Mouse (Mus musculus) lung, postnatal 10 days (tissue): ENCODE data around the gene Prm1.
"Not testable (repeated sequence)": the region's sequence is repeated elsewhere in the genome, so short reads cannot be mapped to it uniquely, and the experiment has no call there.

Experiments
- DNase-seq: peaks from one replicate; pipeline ENCODE4 v3.0.0; 2021

The Prm1 gene

GRCm38 (mm10) chr16:10805789-10806527, at the start of gene Prm1:
Gene Prm1, minus strand, starts transcription at chr16:10805839.
- DNase-seq = no peak

DNA sequence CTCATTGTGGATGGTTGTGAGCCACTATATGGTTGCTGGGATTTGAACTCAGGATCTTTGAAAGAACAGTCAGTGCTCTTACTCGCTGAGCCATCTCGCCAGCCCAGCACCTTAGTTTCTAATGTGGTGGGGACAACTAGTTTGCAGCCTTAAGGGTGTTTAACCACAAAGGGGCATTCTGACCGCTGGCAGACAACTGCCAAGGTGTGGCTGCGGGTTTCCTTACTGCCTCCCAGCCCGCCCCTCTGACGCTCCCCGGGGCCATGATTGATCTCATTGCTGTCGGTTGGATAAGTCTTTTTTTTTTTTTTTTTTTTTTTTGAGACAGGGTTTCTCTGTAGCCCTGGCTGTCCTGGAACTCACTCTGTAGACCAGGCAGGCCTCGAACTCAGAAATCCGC, 46.6 kb upstream of the Prm1 start:
- not testable (repeated sequence) for DNase-seq

DNA sequence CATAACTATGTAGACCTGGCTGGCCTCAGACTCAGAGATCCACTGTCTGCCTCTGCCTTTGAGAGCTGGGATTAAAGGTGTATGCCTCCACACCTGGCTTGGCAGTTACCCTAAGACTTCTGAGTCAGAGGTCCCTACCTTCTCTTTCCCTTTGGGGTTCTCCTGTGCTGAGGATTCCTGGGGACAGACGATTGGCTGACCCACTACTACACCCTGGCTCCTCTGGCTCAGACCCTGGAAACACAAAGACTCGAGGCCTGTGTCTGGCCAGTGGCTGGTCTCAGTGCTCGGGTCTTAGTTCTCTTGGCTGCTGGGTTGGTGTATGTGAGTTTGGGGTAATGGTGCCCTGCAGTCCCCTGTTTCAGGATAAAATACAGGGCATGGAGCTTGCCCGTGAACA, 45.3 kb upstream of the Prm1 start:
- DNase-seq = no peak

DNA sequence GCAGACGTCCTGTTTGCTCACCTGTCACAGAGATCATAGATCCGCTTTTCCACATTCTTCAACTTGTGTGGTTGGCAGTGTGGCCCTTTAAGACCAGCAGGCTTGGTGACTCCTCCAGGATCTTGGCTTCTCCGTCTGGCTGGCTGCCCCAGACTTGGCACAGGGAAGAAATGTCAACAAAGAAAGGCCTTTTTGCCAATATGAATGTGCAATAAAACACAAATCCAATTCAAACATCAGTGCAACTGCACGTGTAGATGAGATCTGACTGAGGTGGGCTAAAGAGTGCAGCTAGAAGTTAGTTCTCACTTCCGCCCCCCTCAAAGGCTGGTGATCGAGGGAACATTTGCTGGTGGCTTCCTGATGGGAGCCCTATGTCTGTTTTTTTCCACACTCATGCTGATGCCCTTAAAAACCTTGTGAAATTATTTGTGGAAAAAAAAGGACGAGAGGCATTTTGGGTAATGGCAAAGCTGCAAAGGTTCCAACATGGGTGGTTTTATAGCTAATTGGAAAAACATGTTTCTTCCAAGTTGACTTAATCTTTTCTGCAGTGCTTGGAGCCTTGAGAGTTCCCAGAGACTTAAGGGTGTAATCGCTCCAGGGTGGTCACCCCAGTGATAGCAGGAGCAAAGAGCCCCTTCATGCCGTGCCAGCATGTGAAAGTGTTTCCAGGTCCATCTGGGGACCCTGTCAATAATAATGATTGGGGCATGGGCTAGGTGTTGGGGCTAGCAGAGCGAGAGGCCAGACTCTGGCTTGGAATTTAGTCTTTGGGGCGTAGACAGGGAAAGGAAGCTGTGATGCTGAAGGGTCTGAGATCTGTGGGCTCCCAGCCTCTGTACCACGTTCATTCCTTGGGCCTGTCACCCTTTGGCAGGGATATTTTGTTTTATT, 44.6 kb upstream of the Prm1 start:
- DNase-seq = peak; percentile 88

DNA sequence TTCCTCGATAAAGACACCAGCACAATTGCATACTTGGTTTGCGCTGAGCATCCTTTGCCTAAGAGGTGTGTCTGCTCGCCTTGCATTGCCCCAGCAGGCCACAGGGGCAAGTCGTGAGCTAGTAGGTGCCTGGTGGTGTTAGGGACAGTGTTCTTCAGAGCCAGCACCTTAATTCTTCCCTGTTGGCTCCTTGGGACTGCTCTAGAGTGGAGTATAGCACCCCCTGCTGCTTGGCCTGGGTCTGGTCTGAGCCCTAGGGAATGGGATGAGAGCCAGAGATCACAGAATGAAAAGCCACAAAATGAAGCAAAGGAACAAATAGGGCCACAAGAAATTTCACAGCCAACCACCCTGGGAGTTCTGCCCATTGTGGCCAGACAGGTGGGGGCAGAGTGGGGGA, 40.9 kb upstream of the Prm1 start:
- DNase-seq = peak; percentile 88

DNA sequence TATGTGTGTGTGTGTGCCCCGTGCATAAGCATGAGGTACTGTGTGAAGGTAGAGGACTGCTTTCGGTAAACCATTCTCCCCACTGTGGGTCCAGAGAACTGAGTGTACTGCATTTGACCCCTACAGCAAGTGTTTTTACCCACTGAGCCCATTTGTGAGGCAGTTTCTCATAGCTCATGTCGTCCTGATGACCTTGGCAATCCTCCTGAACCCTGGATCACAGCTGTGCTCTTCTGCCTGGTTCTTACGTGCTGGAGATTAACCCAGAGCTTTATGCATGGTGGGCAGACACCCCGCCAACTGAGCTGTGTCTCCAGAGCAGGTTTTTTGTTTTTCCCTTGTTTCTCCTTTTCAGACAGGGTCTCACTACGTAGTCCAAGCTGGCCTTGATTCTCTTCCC, 40.3 kb upstream of the Prm1 start:
- no peak for DNase-seq

DNA sequence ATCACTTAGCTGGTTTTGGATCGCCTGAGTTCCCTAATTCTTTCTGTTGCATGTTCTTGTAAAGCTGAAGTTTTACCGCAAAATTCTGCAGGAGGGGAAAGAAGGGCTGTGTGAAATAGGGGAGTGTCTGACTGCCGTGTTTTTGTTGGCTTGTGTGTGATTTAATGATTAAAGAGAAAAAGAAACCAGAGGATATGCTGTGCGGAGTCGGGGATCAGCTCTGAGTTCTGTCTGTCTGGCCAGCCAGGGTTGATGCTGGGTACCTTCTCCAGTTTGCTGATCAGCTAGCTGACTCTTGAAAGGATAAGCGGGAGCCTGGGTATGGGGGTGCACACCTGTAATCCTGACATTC, 38.7 kb upstream of the Prm1 start:
- DNase-seq = no peak

DNA sequence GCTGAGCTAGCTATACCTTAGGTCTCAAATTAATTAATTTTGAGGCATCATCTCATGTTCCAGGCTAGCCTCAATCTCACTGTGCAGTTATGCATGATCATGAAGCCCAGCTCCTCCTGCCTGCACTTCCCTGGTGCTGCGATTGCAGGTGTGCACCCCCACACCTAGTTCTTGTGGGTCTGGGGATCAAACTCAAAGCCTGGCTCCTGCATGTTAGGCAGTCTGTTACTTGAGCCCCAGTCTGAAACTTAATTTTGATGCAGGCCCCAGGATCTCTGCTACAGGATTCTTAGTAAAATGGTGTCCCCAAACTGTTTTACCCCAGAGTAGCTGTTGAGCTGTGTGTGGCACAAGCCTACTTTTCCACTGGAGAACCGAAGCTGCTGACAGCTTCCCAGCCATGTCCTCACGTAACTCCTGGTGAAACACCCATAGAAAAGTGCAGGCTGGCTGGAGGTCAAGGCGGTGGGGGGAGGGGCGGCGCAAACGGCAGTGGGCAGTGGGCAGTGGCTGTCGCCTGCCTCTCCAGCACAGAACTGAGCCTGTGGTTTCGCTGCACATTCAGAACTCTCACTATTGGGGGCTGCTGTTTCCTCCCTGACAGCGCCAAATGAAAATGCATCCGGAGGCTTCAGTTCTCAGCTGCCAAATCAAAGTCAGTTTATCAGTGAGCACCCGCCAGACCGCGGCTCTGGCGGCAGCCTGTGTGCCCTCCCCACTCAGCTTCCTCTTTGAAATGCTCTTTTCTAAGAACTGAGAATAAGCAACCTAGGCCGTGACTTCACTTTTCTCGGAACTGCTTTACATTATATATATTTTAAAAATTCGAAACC, 38.1 kb upstream of the Prm1 start:
- DNase-seq = peak; percentile 69

- DNase-seq = no peak
Observed at GRCm38 (mm10) chr16:10842282-10842855, 36.7 kb upstream of the Prm1 start.

GRCm38 (mm10) chr16:10840018-10840417, 34.4 kb upstream of the Prm1 start:
- no peak for DNase-seq

DNA sequence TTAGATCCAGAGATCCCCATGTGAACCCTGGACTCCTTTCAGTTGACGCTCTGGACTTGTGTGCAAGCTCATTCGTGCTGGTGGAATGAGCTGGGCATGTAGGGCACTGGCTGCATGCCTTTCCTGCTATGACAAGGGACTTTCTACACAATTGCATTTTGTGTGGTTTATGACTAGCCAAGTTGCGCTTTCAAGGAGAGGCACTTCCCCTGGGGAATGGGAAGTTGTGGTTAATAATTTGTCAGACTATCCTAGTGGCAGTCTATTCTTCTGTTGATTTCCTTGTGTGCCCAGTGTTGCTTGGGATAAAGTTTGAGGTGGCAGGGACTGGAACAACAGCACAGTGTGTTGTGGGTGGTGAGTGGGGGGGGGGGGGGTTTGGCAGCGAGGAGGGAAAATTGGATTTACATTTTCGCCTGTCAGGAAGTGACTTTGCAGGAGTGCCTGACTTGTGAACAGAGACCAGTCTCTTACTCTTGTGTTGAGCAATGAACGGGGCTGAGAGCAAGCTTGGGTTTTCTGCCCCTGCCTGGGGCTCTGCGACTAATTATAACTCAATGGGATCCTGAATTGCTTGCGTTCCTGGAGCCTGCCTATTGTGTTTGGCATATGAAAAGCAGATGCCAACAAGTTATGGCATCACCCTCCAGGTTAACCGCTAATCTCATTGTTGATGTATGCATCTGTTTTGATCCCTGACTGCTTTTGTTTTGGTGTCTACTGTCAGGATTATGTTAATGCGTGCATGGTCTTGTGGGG, 33.0 kb upstream of the Prm1 start:
- DNase-seq = peak; percentile 40

- no peak for DNase-seq
Observed at GRCm38 (mm10) chr16:10837903-10838302, 32.3 kb upstream of the Prm1 start.

DNA sequence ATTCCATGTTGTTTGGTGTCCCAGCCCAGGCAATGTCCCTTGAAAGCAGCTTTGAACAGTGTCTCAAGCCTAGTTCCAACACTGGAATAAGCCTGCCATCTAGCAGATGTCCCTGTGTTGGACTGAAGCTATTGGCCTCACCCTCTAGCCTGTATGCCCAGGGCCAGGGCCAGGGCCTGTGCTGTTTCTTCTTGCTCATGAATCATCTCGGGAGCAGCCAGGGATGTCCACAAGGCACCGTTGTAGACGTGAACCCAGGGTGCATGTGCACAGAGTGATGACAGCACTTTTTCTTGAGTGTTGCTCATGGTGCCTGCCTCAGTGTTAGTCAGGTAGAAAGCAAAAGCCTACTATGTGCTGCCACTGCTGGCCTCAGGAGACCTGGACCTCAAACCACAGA, 31.6 kb upstream of the Prm1 start:
- DNase-seq = no peak

DNA sequence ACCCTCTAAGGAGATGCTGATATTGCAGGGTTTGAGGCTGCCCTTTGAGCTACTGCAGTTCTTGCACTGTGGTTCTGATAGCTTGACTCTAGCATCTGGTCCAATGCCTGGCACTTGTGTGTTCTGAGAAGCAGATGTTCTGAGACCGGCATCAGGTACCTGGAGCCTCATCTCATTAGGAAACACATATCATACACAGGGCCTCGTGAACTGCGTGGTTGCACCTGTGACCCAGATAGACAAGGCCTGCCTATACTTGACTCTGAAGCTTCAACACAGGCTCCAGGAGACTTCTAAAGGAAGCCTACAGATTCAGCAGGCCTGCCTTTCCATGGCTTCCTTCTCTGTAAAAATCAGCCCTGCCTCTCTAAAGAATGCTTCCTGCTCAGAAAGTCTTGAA, 30.7 kb upstream of the Prm1 start:
- no peak for DNase-seq

- peak; percentile 90 for DNase-seq
Observed at GRCm38 (mm10) chr16:10834911-10835587, 29.4 kb upstream of the Prm1 start, which contains the start of gene Rmi2. Gene Rmi2, plus strand, starts transcription at chr16:10835059.

GRCm38 (mm10) chr16:10834542-10834910, 28.9 kb upstream of the Prm1 start:
- DNase-seq = no peak

DNA sequence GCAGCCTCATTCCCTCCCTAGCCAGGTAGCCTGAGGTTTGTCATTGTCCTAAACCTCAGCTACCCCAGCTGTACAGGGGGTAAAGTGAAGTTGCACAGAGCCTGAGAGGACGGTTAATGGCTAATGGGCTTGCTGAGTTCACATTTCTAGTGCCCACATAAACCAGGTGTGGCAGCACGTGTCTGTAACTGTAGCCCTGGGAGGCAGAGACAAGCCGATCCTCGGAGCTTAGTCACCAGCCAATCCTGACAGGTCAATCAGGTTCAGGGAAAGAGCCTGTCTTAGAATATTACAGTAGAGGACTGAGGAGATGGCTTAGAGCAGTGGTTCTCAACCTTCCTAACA, 22.8 kb upstream of the Prm1 start:
- no peak for DNase-seq

DNA sequence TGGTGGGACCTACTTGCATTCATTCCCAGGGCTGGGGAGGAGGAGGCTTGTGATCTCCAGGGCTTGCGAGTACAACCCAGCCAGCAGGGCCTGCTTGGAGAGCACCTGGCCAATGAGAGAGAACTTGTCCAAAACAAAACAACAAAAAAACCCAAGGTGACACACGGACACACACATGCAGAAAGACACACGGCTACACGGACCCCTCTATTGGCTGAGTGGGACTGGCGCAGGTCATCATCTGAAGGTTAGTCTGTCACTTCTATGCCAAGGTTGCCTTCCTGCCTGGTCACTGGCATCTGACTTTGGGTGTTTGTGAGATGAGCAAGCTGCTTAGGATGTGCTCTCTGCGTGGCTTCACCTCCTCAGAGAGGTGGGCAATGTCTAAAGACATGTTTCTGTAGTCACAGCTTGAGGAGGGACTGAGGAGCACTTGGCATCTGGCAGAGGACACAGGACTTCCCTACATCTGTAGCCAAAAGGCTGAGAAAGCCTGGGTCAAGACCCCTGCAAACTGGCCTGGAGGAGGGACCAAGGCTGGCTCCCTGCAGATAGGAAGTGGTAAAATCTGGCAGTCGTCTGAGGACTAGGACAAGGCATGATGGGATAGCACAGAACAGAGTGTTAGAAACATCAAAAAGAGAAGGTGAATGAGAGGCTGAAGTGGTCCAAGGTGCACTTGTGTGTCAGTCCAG, 22.3 kb upstream of the Prm1 start:
- DNase-seq = no peak

DNA sequence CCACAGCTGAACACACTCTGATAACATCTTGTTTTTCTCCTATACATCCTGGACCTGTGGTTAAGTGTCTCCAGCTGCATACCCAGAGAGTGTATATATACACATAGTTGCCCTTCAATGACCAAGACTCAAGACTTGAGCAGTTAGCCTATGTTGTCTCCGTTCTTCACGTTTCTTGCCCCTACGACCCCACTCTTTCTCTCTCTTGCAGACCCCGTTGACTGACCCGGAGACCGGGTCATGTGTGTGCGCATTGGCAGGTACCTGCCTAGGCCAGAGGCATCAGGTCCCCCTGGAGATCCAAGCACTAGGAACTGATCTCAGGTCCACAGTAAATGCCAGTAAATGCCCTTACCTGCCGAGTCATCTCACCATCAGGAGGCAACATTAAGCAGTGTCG, 21.6 kb upstream of the Prm1 start:
- DNase-seq = no peak

GRCm38 (mm10) chr16:10825840-10826239, 20.2 kb upstream of the Prm1 start:
- DNase-seq = no peak

- no peak for DNase-seq
Observed at GRCm38 (mm10) chr16:10824536-10824935, 18.9 kb upstream of the Prm1 start.
